Mouse (Mus musculus) layer of hippocampus, postnatal 36 days (tissue): ENCODE data around the gene Cyp2f2. TPM values are rescaled to one million over a fixed set of nuclear protein-coding genes. Genes with fewer than 3 reads are reported as not detected.

Experiments
- DNase-seq, 2 experiments: peaks; one replicate each; pipeline ENCODE4 v3.0.0; 2022
- total RNA-seq, 2 experiments: library from RNA; stranded (reverse); gene quantifications; 2 replicates each; pipeline ENCODE4 v1.2.3; 2021

Gene Cyp2f2
- total RNA-seq, 2 experiments from 2014 or later = 0.17 TPM; not detected in 1

DNA sequence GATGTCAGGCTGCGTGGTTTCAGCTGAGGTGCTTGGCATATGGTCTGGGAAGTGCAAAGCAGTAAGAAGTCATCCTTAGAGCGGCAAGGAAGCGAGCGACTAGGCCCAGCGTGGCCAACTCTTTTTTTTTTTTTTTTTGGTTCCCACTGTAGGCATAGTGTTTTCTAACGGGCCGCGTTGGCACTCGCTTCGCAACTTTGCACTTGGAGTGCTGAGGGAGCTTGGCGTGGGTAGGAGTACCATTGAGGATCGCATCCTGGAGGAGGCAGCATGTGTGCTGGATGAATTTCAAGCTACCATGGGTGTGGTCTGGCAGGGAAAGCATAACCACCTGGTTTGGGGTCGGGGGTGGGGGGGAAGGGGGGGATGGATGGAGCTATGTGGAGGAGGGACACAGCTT is 36.3 kb downstream of the Cyp2f2 start:
- DNase-seq = no peak

DNA sequence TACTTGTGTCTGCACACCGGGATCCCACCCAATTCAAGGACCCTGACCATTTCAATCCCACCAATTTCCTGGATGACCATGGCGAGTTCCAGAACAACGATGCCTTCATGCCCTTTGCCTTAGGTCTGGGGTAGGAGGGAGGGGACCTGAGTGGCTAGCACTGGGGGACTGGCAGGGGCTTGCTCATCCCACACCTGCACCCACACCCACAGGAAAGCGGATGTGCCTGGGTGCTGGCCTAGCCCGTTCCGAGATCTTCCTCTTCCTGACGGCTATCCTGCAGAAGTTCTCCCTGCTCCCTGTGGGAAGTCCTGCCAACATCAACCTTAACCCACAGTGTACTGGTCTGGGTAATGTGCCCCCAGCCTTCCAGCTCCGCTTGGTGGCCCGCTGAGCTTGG is 38.5 kb downstream of the Cyp2f2 start:
- DNase-seq = no peak

DNA sequence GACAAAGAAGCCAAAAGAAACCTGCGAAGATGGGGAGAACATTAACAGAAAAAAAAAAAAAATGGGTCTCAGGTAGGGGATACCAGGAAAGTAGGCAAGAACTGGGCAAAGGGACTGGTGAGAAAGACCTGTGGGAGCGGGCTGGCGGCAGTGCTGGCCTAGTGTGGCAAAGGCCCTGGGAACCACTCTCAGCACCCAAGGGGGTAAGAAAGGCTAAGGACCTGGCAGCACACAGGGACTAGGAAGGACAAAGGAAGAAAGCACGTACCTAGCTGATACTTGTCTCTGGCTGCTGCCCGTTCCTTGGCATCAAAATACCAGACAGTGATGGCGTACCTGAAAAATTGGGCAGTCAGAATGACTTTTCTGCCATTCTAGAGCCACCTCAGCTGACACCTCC is 39.5 kb downstream of the Cyp2f2 start:
- DNase-seq = no peak

DNA sequence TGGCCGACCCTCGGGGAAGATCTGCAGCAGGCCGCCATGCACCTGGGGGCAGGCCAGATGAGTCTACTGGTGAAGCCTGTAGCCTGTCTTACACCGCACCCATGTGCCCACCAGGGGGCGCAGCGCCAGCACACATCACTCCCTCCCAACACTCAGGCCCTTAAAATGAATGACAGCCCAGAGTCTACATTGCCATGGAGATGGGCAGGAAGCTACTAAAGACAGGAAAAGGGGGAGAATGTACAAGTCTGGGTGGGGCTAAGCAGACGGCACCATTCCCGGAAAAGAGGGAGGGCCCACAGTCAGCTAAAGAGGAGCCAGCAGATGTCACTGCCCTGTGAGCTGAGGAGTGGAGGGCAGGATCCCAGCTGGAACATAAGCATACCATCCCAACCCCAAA is 40.2 kb downstream of the Cyp2f2 start:
- DNase-seq = peak; percentile 85 to 88

DNA sequence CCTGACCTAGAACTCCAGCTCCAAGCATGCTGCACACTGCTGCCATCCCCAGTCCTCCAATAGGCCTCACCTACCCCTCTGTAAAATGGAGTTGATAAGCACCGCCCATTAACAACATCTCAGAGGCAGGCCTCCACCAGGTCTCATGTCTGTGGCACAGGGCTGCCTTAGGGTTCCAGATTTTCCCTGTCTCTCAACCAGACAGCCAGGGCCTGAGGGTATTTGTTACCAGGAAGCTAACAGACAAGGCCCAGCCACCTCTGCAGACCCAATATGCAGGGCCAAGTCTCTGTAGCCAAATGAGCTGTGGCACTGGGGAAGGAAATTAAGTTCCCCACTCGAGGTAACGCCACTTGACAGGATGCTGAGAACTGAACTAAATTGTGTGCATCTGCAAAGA is 41.2 kb downstream of the Cyp2f2 start:
- no peak for DNase-seq

DNA sequence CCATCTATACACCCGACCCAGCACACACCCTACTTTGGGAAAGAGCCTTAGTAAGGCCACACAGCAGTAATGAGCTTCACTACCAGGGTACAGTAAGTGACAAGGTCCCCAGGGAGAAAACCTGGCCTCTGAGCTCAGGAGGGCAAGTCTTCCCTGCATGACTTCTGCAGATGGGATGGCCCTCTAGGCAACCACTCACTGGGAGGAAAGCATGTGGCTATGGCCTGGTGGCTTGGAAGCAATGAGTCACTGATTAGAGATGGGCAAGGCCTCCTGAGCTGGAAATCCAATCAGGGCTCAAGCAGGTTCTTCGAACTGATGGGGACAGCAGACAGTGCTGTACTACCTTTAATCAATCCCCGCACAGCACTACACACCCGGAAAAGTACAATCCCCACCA is 42.0 kb downstream of the Cyp2f2 start:
- DNase-seq = no peak

DNA sequence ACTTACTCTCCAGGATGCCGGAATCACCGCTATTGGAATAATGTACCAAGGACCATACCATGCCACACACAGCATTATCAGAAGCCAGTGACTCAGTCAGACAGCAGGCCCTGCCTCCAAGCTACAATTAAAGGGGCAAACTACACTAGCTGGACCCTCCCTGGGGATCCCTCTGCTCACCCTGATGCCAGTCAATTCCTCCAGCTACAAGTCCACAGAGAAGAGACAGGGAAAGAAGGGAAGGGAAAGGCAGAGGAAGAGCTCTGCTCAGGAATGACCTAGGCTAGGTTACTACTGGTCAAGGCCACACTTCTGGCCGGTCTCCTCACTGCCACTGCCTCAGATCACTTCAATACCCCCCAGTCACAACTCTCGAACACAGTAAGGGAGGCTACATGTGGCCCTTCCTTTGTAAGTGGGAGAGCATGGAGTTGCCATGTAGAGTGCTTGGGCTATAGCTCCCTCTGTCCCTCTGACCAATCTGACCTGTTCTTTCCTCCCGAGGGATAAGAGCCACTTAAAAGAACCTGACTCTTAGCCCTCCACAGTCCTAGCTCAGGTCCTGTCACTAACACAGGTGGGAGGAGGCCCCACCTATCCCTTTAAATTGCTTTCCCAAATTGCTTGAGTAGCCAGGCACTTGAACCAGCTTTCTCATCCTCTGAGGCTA is 43.2 kb downstream of the Cyp2f2 start:
- DNase-seq = no peak

DNA sequence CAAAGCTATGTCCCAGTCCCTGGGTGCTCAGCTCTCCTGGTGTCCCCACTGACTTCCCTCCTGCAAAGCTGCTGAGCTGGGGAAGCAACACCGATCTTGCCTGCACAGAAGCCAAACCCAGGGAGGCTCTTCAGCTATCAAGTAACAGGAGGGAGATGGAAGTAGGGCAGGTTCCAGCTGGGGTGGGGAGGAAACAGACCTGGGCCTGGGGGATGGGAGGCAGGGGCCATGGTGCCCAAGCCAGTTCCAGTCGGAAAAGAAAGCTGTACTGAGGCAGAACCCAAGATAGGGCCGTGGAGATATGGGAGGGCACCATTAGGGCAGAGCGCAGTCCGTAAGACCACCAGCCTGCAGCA is 43.7 kb downstream of the Cyp2f2 start:
- no peak for DNase-seq

DNA sequence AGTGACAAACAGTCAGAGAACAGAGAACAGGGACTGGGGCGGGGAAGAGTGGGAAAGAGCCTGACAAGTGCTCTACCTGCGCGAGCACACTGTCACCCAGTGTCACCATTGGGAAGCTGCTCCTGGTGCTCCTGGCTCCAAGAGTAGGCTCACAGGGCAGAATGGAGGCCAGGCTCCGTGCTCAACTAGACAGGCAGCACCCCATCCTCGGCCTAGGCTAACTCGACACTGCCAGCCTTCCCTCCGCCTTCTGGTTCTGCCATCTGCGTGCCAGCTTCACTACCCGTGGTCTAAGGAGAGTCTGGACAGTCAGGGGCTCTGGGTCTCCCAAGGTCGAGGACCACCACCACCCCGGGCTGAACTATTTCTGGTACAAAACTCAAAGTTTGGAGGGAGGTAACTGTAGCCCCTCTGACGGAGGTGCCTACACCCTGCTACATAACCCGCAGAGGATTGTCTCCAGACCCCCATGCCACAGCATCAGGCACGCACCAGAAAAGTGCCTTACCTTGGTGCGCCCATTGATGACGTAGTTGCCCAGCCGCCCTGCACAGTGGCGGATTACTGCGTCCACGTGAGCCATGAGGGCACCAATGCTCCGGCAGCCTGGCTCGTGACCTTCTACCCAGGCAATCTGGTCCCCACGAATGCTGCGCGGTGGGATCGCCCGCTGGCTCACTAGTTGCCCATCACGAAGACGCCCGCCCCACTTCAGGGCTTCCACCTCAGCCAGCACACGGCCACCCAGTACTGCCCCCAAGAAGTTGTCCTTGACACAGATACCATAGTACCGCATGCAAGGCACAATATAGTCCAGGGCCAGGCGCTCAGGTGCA is 44.6 kb downstream of the Cyp2f2 start:
- DNase-seq = no peak

DNA sequence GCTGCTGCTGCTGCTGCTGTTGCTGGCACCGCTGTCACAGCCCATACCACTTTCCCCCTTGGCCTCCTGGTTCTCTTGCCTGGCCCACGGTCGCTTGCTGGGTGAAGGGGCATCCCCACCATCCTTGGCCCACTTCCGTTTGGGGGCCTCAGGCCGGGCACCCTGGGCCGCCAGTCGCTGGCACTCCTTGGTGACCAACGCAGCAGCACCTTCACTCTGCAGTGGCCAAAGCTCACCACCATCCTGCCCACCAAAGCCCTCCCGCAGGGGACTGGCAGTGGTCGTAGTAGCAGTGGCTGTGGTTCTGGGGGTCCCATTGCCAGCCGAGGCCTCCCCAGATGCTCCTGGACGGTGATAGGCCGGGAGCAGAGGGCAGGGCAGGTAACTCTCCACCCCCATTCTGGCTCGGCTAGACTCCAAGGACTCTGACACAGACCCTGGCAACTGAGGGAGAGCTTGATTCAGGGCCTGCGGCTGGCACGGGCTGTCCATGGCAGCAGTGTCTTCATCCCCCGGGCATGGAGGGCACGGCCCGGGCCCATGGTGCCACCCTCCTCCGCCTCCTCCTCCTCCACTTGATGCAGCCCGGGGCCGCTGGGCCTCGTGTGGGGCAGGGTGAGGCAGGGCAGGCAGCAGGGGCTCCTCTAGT is 45.4 kb downstream of the Cyp2f2 start:
- DNase-seq = no peak

DNA sequence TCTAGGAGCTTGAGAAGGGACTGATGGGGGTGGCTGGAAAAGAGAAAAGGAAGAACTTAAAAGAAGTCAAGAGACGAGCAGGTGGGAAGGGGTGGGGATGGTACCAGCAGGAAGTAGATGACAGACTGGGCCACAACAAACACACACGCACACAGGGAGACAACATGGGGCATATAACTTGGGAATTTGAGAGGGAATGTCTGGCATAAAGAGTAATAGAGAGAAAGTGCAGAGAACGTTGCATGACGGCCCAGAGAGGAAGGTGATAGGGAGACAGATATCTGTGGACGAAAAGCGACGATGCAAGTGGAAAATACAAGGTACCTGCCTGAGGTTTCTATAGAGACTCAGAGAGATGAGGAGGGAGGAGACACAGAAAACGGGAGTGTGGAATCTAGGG is 46.0 kb downstream of the Cyp2f2 start:
- no peak for DNase-seq

DNA sequence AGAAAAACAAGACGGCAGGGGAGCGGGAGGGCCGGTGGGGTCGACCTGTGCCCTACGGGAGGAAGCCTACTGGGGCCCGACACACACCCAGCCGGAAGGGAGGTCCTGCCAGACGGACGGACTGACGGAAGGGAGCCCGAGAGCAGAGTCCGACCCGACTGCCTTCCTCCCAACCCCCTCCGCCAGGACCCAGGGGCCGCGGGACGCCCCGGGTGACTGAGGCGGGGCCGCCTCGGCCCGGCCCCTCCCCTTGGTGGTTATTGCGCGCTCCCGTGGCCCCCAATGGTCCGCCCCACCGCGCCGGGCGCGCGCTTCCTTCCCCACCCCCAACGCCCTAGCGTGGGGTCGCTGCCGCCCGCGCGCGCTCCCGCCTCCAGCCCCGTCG is 46.5 kb downstream of the Cyp2f2 start:
- DNase-seq = peak; percentile 77 to 79

DNA sequence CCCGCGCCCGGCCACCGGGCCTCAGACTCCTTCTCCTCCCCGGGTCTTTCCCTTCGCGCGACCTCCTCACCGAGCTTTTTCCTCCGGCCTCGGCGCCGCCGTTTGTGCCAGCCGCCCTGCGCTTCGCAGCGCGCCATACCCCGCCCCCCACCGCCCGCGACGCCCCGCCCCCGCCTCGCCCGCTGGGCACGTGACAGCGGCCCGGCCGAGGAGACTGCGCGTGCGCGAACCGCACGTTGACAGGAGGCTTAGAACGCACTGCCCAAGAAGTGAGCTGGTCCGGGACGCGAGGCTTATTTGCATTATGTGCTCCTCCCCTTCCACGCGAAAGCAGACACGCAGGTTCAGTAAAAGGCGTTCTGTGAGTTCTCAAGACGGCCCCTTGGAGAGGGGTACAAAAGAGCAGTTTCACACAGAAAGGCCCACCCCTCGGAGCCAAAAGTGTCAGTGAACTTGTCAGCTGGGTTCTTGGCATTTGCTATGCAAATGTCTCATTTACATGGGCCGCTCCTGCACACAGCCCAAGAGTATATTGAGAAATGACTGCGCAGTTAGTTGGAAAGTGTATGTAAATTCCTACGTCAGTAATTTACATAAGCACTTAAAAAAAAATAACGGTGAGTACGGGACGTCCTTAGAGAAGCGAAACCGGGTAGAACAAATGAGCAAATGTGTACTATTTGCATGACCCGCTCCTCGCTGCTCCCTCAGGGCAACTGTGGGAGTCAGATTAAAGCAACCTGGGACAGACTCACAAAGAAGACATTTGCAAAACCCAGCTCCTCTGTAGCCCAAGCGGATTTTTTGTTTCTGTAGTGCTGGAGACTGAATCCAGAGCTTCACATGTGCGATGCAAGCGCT is 47.1 kb downstream of the Cyp2f2 start, which contains the start of gene Egln2:
Egln2 (minus strand) TSS at position 189 of the 861 bp plus-strand sequence.
- DNase-seq = peak; percentile 90 to 93

DNA sequence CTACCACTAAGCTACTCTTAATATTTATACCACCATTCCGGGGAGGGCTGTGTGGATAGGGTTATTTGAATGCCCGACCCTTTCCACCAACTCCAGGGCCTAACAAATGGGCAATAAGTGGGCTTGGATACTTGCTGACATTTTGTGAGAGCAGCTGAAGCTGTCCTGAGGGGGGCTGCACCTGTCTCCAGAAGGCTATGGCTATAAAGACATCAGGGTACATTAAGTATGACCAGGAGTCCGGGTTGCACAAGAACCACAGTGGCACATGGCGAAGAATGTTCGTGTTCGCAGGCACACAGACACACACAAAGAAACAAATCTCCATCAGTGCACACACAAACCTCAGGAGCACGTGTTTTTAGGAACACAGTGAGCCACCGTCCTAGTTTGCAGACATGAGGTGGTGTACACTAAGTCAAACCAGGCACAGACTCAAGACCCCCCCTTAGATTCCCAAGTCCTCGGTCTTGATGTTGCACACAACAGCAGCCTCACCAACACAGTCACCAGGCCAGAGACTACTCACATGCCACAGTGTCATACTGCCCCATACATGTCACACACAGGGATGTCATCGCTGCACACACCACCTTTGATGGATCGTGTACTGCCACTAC is 47.9 kb downstream of the Cyp2f2 start:
- DNase-seq = no peak

DNA sequence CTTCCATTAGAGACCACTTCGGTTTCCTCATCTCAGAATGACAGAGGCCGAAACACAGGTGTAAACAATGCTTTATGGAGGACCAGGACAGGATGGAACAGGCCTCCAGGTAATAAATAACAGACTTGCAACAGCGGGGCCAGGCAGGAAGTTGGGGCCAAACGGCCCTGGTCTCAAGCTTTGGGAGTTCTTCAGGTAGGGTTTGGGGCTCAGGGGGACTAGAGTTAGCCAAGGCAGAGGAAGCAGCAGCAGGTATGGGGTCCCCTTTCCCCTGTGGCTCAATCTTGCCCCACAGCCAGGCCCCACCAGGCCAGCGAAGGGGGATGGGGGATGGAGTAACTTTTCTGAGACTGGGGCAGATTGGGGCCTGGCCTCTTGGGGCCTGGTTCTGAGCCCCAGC is 48.7 kb downstream of the Cyp2f2 start:
- no peak for DNase-seq

DNA sequence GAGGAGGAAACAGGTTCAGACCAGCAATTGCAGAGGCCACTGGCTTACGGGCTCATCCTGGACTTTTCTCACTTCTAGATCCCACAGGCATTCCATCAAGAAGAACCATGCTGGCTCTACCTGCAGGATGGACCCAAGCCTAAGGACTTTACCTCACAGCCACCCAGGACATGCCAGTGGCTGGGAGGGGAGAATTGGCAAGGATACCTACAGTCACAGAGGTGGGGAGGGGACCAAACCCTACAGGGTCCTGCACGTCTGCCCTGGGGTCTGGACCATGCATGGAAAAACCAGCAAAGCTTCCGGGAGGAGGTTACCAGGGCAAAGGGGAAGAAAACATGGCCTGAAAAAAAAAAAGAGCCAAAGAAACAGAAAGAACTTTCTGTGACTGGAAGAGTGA is 51.3 kb downstream of the Cyp2f2 start:
- DNase-seq = no peak

DNA sequence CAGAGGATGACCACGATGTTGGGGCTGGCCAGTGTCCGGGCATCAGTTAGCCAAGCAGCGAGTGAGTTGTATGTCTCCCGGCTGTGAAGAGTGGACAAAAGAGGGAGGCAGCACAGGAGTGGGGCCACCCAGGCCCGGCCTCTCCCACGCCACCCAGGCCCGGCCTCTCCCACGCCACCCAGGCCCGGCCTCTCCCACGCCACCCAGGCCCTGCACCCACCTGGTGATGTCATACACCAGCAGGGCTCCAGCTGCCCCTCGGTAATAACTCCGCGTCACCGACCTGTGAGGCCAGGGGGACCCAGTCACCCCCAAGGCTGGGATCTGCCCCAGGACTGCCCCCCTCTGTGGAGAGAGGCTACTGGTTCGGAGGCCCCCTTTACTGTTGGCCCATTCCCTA is 54.8 kb downstream of the Cyp2f2 start:
- no peak for DNase-seq

DNA sequence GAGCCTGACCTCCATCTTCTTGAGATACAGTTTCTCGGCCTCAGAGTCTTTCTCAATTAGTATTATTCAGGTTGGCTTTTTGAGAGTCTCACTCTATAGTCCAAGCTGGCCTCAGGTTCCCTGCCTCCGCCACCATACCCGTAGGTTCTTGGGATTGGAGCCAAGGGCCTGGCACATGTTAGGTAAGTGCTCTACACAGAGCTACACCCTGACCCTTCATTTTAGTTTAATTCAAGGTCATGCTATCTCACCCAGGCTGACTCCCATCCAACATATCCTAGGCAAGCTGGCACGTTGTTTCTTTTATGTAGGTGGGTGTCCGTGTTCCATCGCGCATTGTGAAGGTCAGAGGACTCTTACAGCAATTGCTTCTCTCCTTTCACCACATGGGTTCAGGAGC is 55.2 kb downstream of the Cyp2f2 start:
- no peak for DNase-seq

DNA sequence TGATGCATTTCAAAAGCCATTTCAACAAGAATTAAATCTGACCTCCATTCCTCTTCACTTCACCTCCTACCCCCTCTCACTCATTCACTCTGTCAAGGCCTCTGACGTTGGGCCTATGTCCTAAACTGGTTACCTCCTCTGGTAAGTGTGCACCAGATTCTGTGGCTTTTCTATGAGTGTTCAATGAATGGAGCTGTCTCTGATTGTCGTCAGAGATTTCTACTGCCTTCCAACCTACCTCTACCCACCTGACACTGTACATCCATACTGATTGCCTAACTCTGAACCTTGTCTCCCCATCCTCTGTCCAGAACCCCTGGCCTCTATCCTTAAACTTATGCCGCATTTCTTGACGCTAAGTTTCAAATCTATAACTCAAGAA is 58.2 kb downstream of the Cyp2f2 start:
- DNase-seq = no peak

DNA sequence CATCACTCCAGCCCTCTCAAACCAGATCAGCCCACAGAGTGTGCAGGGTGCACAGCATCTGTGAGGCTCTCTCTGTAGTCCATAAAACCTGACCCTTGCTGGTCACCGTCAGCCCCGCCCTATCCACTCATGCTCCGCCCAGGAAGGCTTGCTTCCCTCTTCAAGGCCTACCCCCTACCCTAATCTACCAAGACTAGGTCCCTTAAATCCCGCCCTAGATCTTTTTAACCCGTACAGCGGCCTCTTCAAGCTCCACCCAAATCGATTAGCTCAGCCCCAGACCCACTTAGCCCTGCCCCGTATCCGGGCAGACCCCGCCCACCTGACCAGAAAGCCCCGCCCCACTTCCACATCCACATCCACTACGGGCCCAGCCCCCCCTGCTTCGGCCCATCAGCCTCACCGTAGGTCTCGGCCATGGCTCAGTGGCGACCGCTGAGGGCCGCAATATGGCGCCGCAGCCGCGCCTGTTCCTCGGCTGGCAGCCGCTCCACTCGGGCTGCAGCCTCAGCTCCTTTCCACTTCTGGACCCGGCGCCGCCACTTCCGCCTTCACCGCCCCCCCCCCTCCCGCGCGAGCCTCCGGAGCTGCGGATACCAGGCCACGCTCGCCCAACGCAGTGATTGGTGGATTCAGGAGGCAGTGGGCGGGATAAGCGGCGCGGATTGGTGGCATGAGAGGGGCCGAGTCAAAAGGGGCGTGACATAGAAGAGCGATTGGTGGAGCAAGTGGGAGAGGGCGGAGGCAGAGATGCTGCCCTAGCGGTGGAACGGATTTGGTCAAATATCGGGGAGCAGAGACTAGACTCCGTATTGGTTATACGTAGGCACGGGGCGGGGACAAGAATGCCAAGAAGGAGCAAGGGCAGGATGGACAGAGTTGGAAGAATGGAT is 58.9 kb downstream of the Cyp2f2 start, which contains the start of gene Rab4b:
Rab4b (minus strand) TSS at position 573 of the 893 bp plus-strand sequence.
- peak; percentile 99 for DNase-seq
